Mouse (Mus musculus) limb, embryonic 13.5 days (tissue): ENCODE data around the gene Fbxl17. TPM values are rescaled to one million over a fixed set of nuclear protein-coding genes. Genes with fewer than 3 reads are reported as not detected.

ENCODE experiments used
- ATAC-seq: fragments of 200-750 bp; cut with Nextera tagmentation; 2 replicates; pipeline ENCODE4 v1.8.0; 2017; ENCODE audit warnings: low read depth, moderate number of reproducible peaks, moderate TSS enrichment; ENCODE audit not compliant: low FRiP score
- H3K27ac ChIP-seq: fragments of 300-500 bp; sonication (generic); 2 replicates; pipeline ENCODE4 v1.5.1; 2015; ENCODE audit warnings: inconsistent platforms, mild to moderate bottlenecking, moderate library complexity
- H3K27me3 ChIP-seq: fragments of 300-500 bp; sonication (generic); 2 replicates; pipeline ENCODE4 v1.6.1; 2015; ENCODE audit warnings: mild to moderate bottlenecking, inconsistent platforms
- H3K36me3 ChIP-seq: fragments of 300-500 bp; sonication (generic); 2 replicates; pipeline ENCODE4 v1.6.1; 2015; ENCODE audit warnings: inconsistent platforms, mild to moderate bottlenecking, moderate library complexity
- H3K4me1 ChIP-seq: fragments of 300-500 bp; sonication (generic); 2 replicates; pipeline ENCODE4 v1.6.1; 2015; ENCODE audit warnings: inconsistent platforms
- H3K4me2 ChIP-seq: fragments of 300-500 bp; sonication (generic); replicated peaks from 2 replicates; pipeline ENCODE4 v1.6.1; 2015; ENCODE audit warnings: inconsistent platforms, mild to moderate bottlenecking, moderate library complexity
- H3K4me3 ChIP-seq: fragments of 300-500 bp; sonication (generic); 2 replicates; pipeline ENCODE4 v1.5.1; 2015; ENCODE audit warnings: moderate library complexity, mild to moderate bottlenecking, inconsistent platforms
- H3K9ac ChIP-seq: fragments of 300-500 bp; sonication (generic); 2 replicates; pipeline ENCODE4 v1.6.1; 2015; ENCODE audit warnings: mild to moderate bottlenecking, inconsistent platforms
- H3K9me3 ChIP-seq: fragments of 300-500 bp; sonication (generic); 2 replicates; pipeline ENCODE4 v1.6.1; 2016; ENCODE audit warnings: inconsistent platforms
- WGBS: fragments of 180-500 bp; shearing (Covaris S2); methylation state at CpG from one replicate; pipeline ENCODE4 v1.1.7; 2015; 5-methylcytosine and 5-hydroxymethylcytosine counted together
- polyA plus RNA-seq: library from polyadenylated mRNA; unstranded; fragments of >200 nt; fragmentation: Nextera tagmentation; extraction: Ambion mirVana; gene quantifications from 2 replicates; pipeline ENCODE4 v1.2.1, GENCODE M21; 2015

Gene Fbxl17
- polyA plus RNA-seq, 1 experiment from 2014 or later = 8.1 TPM

DNA sequence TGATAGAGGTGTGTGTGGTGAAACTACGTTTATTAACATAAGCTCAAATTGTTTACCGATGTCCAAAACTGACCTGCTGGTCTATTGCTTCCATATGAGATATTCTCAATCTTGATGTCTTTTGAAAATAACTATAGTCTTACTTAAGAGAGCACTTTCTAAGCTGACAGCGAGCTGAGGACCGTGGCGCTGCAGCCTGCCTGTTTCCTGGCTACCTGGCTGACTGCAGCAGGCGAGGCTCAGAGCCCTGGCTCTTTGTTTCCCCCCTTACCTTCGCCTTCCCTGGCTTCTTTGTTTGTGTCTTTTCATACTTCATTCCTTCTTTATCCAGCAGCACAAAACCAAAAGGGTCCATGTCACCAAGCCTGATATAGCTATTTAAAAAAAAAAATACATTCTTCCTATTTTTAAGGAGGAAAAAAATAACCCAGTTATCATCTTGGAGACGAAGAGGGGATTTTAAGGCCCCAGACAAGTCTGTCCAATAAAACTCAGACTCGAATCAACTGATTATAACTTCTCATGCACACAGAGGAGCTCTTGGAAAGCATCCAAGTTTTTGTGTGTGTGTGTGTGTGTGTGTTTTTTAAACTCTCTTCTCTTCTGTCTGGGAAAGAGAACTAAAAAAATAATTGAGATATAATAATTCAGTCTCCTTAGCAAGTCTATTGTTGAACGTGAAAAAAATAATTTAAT lies 48.4 kb downstream of the Fbxl17 start:
- H3K27ac ChIP-seq = peak overlapping the region; percentile 48
- peaks cover 6% of the 10 kb centered on the region for H3K4me1 ChIP-seq
- no peaks in the 10 kb centered on the region for H3K27me3 ChIP-seq
- H3K9me3 ChIP-seq = no peaks in the 10 kb centered on the region
- no peak overlapping the region; the same call in 1 of the 2 replicates for H3K9ac ChIP-seq
- H3K4me3 ChIP-seq = no peak overlapping the region
- no peak for ATAC-seq
- H3K36me3 ChIP-seq = peaks cover 4% of the 10 kb centered on the region
- 0 out of 2 replicates have a peak overlapping the region, but pooled peaks have one; percentile 4 for H3K4me2 ChIP-seq
- WGBS = 45% methylated on average over 10 of the region's 10 CpGs

GRCm38 (mm10) chr17:63447691-63448090 lies 52.1 kb downstream of the Fbxl17 start:
- ATAC-seq = no peak

GRCm38 (mm10) chr17:63446971-63447679 lies 52.7 kb downstream of the Fbxl17 start:
- Histone ChIP-seq H3K4me3 (no peak overlapping the region), H3K27me3 (no peaks in the 10 kb centered on the region), H3K36me3 (peaks cover 10% of the 10 kb centered on the region; the same call in 1 of the 2 replicates), H3K4me2 (no peak overlapping the region), H3K9me3 (0 out of 2 replicates have a peak, but pooled peaks cover 4% of the 10 kb centered on the region), H3K4me1 (peaks cover 6% of the 10 kb centered on the region), H3K27ac (no peak overlapping the region), H3K9ac (no peak overlapping the region)
- 82% methylated on average over 10 of the region's 10 CpGs for WGBS
- ATAC-seq = no peak

More at GRCm38 (mm10) chr17:63447691-63448090, 52.1 kb downstream of the Fbxl17 start:
- WGBS = 78% methylated on average over 10 of the region's 10 CpGs
- H3K9me3 ChIP-seq = 0 out of 2 replicates have a peak, but pooled peaks cover 4% of the 10 kb centered on the region
- H3K27me3 ChIP-seq = no peaks in the 10 kb centered on the region
- peaks cover 6% of the 10 kb centered on the region for H3K4me1 ChIP-seq
- H3K4me3 ChIP-seq = no peak overlapping the region
- H3K27ac ChIP-seq = no peak overlapping the region
- H3K4me2 ChIP-seq = no peak overlapping the region
- peaks cover 10% of the 10 kb centered on the region; the same call in 1 of the 2 replicates for H3K36me3 ChIP-seq
- H3K9ac ChIP-seq = no peak overlapping the region

- Histone ChIP-seq H3K36me3 (peaks cover 10% of the 10 kb centered on the region; the same call in 1 of the 2 replicates), H3K27me3 (no peaks in the 10 kb centered on the region), H3K9me3 (0 out of 2 replicates have a peak, but pooled peaks cover 4% of the 10 kb centered on the region), H3K9ac (no peak overlapping the region), H3K4me1 (no peaks in the 10 kb centered on the region), H3K4me3 (no peak overlapping the region), H3K27ac (no peak overlapping the region), H3K4me2 (no peak overlapping the region)
- 91% methylated on average over 4 of the region's 4 CpGs for whole genome bisulfite sequencing
- no peak for ATAC-seq
These were observed 54.6 kb downstream of the Fbxl17 start for GRCm38 (mm10) chr17:63445212-63445611.

DNA sequence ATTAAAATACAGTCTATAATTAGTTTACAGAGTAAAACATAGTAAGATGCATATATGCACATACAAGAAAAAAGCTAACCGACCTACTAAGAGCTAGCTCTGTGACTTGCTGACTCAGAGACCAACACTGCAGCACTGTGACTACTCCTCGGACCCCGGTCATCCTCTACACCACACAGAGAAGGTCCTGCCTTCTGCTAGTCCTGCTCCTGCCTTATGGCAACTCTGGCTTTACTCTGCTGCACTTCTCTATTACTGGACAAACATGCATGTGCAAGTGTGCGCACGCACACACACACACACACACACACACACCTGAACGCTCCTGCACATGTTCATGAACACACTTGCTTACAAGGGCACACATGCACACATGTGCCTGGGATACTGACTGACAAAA lies 62.4 kb downstream of the Fbxl17 start:
- Histone ChIP-seq H3K4me2 (no peak overlapping the region), H3K4me1 (no peaks in the 10 kb centered on the region), H3K9me3 (no peaks in the 10 kb centered on the region), H3K36me3 (no peaks in the 10 kb centered on the region), H3K4me3 (no peak overlapping the region), H3K27ac (no peak overlapping the region), H3K9ac (no peak overlapping the region), H3K27me3 (no peaks in the 10 kb centered on the region)
- no peak for ATAC-seq
- WGBS = 91% methylated on average over 6 of the region's 6 CpGs

DNA sequence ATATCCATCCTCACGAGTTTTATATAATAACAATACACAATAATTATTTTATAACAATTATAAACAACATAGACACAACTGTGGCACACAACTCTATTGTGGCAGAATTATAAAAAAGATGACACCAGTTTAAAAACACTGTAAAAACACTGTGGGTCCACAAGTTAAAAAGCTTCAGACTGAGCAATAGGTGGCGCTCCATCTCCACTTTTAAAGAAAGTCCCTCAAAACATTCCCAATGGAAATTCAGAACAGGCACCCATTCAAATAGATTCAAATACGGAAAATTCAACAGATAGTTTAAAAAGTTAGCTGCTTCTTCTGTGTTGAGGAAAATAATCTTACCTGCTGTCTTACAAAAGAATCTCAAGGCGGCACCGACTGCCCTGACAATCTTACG lies 65.7 kb downstream of the Fbxl17 start:
- ATAC-seq = no peak

DNA sequence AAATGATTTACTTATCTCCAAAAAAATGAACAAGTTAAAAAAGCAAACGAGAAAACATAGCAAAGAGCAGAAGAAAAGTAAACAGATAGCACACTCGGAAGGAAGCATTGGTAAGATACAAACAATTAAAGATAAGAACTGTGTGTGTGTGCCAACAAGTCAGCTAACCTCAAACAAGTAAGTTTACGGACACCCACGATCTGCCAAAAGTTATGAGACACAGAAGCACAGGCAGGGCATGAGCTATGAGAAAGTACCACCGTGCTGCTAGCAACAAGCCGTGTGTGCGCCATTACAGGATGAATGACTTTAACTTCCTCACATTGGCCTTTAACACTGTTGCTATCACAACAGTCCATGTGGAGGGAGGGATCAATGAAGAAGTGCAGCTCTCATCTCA lies 68.2 kb downstream of the Fbxl17 start:
- no peak overlapping the region for H3K4me3 ChIP-seq
- H3K36me3 ChIP-seq = peaks cover 6% of the 10 kb centered on the region; the same call in 1 of the 2 replicates
- no peak overlapping the region for H3K9ac ChIP-seq
- WGBS = 81% methylated on average over 7 of the region's 7 CpGs
- no peaks in the 10 kb centered on the region for H3K9me3 ChIP-seq
- H3K4me2 ChIP-seq = no peak overlapping the region
- no peaks in the 10 kb centered on the region for H3K27me3 ChIP-seq
- H3K4me1 ChIP-seq = peaks cover 7% of the 10 kb centered on the region; the same call in 1 of the 2 replicates
- ATAC-seq = no peak
- no peak overlapping the region for H3K27ac ChIP-seq

More for the DNA sequence above, 65.7 kb downstream of the Fbxl17 start:
- no peaks in the 10 kb centered on the region for H3K27me3 ChIP-seq
- no peak overlapping the region for H3K9ac ChIP-seq
- H3K9me3 ChIP-seq = no peaks in the 10 kb centered on the region
- H3K4me3 ChIP-seq = no peak overlapping the region
- H3K27ac ChIP-seq = no peak overlapping the region
- H3K36me3 ChIP-seq = peaks cover 6% of the 10 kb centered on the region; the same call in 1 of the 2 replicates
- H3K4me1 ChIP-seq = peaks cover 7% of the 10 kb centered on the region; the same call in 1 of the 2 replicates
- no peak overlapping the region for H3K4me2 ChIP-seq
- WGBS = 51% methylated on average over 6 of the region's 6 CpGs

- Histone ChIP-seq H3K4me1 (peaks cover 7% of the 10 kb centered on the region; the same call in 1 of the 2 replicates), H3K9ac (no peak overlapping the region), H3K4me2 (peak overlapping the region; percentile 48), H3K27ac (no peak overlapping the region), H3K27me3 (no peaks in the 10 kb centered on the region), H3K4me3 (peak overlapping the region; percentile 7; the same call in 1 of the 2 replicates), H3K36me3 (peaks cover 6% of the 10 kb centered on the region; the same call in 1 of the 2 replicates), H3K9me3 (no peaks in the 10 kb centered on the region)
- 64% methylated on average over 17 of the region's 17 CpGs for WGBS
- ATAC-seq = peak; percentile 48
These were observed 69.3 kb downstream of the Fbxl17 start for GRCm38 (mm10) chr17:63430395-63431075.

DNA sequence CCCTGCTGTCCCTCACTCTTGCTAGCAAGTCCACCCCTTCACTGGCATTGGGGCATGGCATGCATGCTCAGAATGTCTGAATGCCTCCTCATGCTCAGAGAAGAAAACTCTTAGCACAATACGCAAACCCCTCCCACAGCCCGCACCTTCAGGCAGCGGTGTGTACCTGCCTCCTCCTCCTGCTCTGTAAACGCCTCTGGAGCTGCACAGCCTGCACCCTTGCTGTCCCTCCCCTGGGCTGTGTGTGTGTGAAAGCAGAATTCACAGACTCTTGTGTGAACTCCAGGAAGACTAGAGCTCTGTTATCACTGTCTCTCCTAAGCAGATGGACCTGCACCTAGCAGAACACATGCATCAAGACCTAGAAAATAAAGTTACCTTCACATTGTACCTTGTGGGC lies 76.0 kb downstream of the Fbxl17 start:
- H3K36me3 ChIP-seq = peaks cover 4% of the 10 kb centered on the region; the same call in 1 of the 2 replicates
- no peak overlapping the region for H3K4me2 ChIP-seq
- no peaks in the 10 kb centered on the region for H3K4me1 ChIP-seq
- H3K9me3 ChIP-seq = no peaks in the 10 kb centered on the region
- no peak overlapping the region for H3K4me3 ChIP-seq
- no peaks in the 10 kb centered on the region for H3K27me3 ChIP-seq
- H3K27ac ChIP-seq = no peak overlapping the region
- 79% methylated on average over 4 of the region's 4 CpGs for WGBS
- ATAC-seq = no peak
- no peak overlapping the region for H3K9ac ChIP-seq

DNA sequence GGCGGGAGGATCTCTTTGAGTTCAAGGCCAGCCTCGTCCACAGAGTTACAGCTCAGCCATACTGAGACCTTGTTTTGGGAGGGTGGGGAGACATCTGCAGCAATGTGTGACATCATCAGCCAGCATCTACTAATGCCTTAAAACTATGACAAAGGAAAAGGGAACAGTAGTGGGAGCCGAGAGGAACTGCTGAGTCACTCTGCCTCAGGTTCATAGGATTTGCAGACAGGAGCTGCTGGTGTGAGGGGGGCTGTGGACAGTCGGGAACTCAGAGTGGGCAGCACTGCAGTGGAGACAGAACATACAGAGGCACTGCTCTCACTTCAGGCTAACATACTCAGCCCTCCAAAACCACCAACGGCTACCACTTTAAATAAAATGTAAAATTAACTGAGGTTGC lies 77.1 kb downstream of the Fbxl17 start:
- H3K4me1 ChIP-seq = no peaks in the 10 kb centered on the region
- H3K27ac ChIP-seq = no peak overlapping the region
- H3K4me2 ChIP-seq = no peak overlapping the region
- H3K4me3 ChIP-seq = no peak overlapping the region
- no peak for ATAC-seq
- H3K27me3 ChIP-seq = no peaks in the 10 kb centered on the region
- no peaks in the 10 kb centered on the region for H3K9me3 ChIP-seq
- 96% methylated on average over 5 of the region's 5 CpGs for WGBS
- no peak overlapping the region for H3K9ac ChIP-seq
- H3K36me3 ChIP-seq = peaks cover 4% of the 10 kb centered on the region; the same call in 1 of the 2 replicates

DNA sequence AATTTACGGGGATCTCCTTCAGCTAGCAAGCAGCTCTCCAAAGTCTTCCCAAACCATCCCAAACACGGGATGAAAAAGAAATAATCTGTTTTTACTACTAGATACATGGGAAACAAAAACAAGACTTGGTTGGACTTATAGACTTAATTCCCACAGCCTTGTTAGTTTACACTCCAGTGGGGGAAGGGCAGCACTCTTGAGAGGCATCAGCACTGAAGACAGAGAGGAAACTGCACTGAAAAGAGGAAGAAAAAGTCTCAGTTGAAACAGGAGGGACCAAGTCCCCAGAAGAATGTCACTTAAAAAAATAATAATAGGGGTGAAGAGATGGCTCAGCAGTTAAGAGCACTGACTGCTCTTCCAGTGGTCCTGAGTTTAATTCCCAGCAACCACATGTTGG lies 78.0 kb downstream of the Fbxl17 start:
- H3K4me3 ChIP-seq = no peak overlapping the region
- H3K27me3 ChIP-seq = no peaks in the 10 kb centered on the region
- no peak for ATAC-seq
- no peaks in the 10 kb centered on the region for H3K4me1 ChIP-seq
- H3K36me3 ChIP-seq = peaks cover 4% of the 10 kb centered on the region; the same call in 1 of the 2 replicates
- no peaks in the 10 kb centered on the region for H3K9me3 ChIP-seq
- H3K9ac ChIP-seq = no peak overlapping the region
- 82% methylated on average over 2 of the region's 2 CpGs for WGBS
- no peak overlapping the region for H3K27ac ChIP-seq
- H3K4me2 ChIP-seq = no peak overlapping the region

DNA sequence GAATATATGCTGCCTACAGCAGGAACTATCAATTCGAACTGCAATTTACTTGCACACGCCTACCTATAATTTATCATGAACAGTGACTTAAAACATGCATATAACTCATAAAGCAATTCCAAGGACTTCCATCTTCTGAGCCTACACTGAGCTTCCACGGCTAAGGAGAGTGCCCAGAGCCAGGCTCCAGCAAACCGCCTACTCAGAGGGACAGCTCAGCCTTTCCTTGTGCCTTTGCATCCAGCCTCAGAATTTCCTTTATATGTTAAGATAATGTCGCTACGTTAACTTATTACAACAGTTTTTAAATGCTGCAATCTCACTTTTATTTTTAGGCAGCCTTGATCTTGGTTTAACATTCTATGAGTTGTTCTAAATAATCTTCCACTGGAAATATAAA lies 80.3 kb downstream of the Fbxl17 start:
- WGBS = 88% methylated on average over 6 of the region's 6 CpGs
- H3K4me3 ChIP-seq = no peak overlapping the region
- peaks cover 4% of the 10 kb centered on the region; the same call in 1 of the 2 replicates for H3K36me3 ChIP-seq
- no peak overlapping the region for H3K27ac ChIP-seq
- H3K9ac ChIP-seq = no peak overlapping the region
- no peak overlapping the region for H3K4me2 ChIP-seq
- H3K27me3 ChIP-seq = no peaks in the 10 kb centered on the region
- ATAC-seq = no peak
- H3K9me3 ChIP-seq = no peaks in the 10 kb centered on the region
- H3K4me1 ChIP-seq = no peaks in the 10 kb centered on the region
